ENCODE assay signal across 20 mouse cellular contexts in the genomic region with DNA sequence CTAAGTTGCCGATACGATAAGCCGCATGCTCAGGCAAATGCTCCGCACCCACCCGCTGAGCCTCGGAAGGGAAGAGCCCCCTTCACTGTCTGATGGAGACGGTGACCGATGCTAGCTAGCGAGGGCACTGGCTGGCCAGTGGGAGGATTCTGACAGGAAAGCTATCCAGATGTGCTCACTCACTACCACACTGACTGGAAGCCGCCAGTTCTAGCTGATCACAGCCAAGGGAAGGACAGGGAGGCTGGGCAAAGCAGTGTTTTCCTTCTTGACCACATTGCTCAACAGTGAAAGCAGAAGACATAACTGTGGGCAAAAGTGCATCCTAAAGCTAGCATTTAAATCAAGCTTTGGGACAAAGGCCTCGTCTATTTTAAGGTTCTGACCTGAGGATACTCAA. TPM values are rescaled to one million over a fixed set of nuclear protein-coding genes. Genes with fewer than 3 reads are reported as not detected.
DNase-seq lines count a peak whose midpoint lies in the region; ATAC-seq lines count a peak whose summit lies in the region.
"Had no signal": no experiment of that assay in that cellular context is flagged by ENCODE, and none has a peak within 500 bp of the region (broad histone marks: within the 10 kb centered on the region; RNA-seq: fewer than 3 reads in every experiment).

No protein-coding gene starts in this region.

- 70% methylated on average over 11 of the region's 11 CpGs for WGBS in midbrain, embryonic 11.5 days
- 80% methylated on average over 11 of the region's 11 CpGs for WGBS in midbrain, embryonic 15.5 days
- 65% methylated on average over 11 of the region's 11 CpGs for WGBS in hindbrain, embryonic 10.5 days

- no peaks in the 10 kb centered on the region for H3K27me3 ChIP-seq in midbrain, embryonic 11.5 days (ENCODE audit: control insufficient read depth, insufficient read depth, low read length)
- H3K27me3 ChIP-seq in midbrain, embryonic 15.5 days (replicated peaks), result no peaks in the 10 kb centered on the region
- no peaks in the 10 kb centered on the region for H3K27me3 ChIP-seq in hindbrain, embryonic 10.5 days (ENCODE audit: insufficient read depth, poor library complexity, severe bottlenecking)
- H3K27me3 ChIP-seq: heart, embryonic 15.5 days; hindbrain, embryonic 12.5 days; midbrain, embryonic 12.5 days had no signal

- no peaks in the 10 kb centered on the region for H3K9me3 ChIP-seq in midbrain, embryonic 11.5 days (ENCODE audit: control insufficient read depth, low read length)
- H3K9me3 ChIP-seq in midbrain, embryonic 15.5 days, result no peaks in the 10 kb centered on the region
- H3K9me3 ChIP-seq in hindbrain, embryonic 10.5 days, result 0 out of 2 replicates have a peak, but pooled peaks cover 3% of the 10 kb centered on the region
- H3K9me3 ChIP-seq: embryonic facial prominence, embryonic 10.5 days; heart, embryonic 15.5 days; hindbrain, embryonic 12.5 days; midbrain, embryonic 12.5 days had no signal

- DNase-seq in cerebellum, postnatal 25 days, result peak; percentile 38 to 44
- no peak for DNase-seq in cerebellum, postnatal 10 days
- peak; percentile 77 for DNase-seq in midbrain, embryonic 11.5 days (ENCODE audit: low spot score, missing footprints)
- peak; percentile 42 for DNase-seq in lung, postnatal 14 days
- no peak for DNase-seq in right cerebral cortex, postnatal 25 days
- no peak for DNase-seq in hindbrain, embryonic 10.5 days (ENCODE audit: low spot score)
- DNase-seq: gastrocnemius, adult 2 months; heart, adult 18-20 months; kidney, adult 2 months; kidney, postnatal 14 days; left cerebral cortex, postnatal 4 days; liver; thymus, adult 2 months had no signal

- no peak for ATAC-seq in midbrain, embryonic 11.5 days (ENCODE audit: low FRiP score)
- no peak for ATAC-seq in midbrain, embryonic 15.5 days (replicated peaks)

- H3K4me3 ChIP-seq in midbrain, embryonic 11.5 days (ENCODE audit: low read depth, low read length), result no peak overlapping the region
- no peak overlapping the region for H3K4me3 ChIP-seq in midbrain, embryonic 15.5 days
- H3K4me3 ChIP-seq in hindbrain, embryonic 10.5 days, result no peak overlapping the region
- H3K4me3 ChIP-seq: embryonic facial prominence, embryonic 10.5 days; gastrocnemius, adult 2 months; heart, embryonic 15.5 days; hindbrain, embryonic 12.5 days; layer of hippocampus, adult 2 months; left cerebral cortex, adult 2 months; midbrain, embryonic 12.5 days had no signal

- H3K27ac ChIP-seq in midbrain, embryonic 11.5 days (ENCODE audit: low read depth, low read length), result no peak overlapping the region
- no peak overlapping the region for H3K27ac ChIP-seq in midbrain, embryonic 15.5 days
- no peak overlapping the region for H3K27ac ChIP-seq in hindbrain, embryonic 10.5 days
- H3K27ac ChIP-seq: embryonic facial prominence, embryonic 10.5 days; gastrocnemius, adult 2 months; heart, embryonic 15.5 days; hindbrain, embryonic 12.5 days; layer of hippocampus, adult 2 months; left cerebral cortex, adult 2 months; midbrain, embryonic 12.5 days had no signal

- no peak overlapping the region for H3K9ac ChIP-seq in midbrain, embryonic 11.5 days (ENCODE audit: low read length)
- H3K9ac ChIP-seq in midbrain, embryonic 15.5 days, result no peak overlapping the region
- H3K9ac ChIP-seq: heart, embryonic 15.5 days; hindbrain, embryonic 12.5 days; midbrain, embryonic 12.5 days had no signal

- peaks cover 5% of the 10 kb centered on the region for H3K4me1 ChIP-seq in midbrain, embryonic 11.5 days (ENCODE audit: control insufficient read depth, insufficient read depth, low read length)
- H3K4me1 ChIP-seq in midbrain, embryonic 15.5 days, result peaks cover 13% of the 10 kb centered on the region
- peaks cover 28% of the 10 kb centered on the region for H3K4me1 ChIP-seq in hindbrain, embryonic 10.5 days (replicated peaks)

- no peak overlapping the region for H3K4me2 ChIP-seq in midbrain, embryonic 11.5 days
- no peak overlapping the region for H3K4me2 ChIP-seq in midbrain, embryonic 15.5 days
- H3K4me2 ChIP-seq: heart, embryonic 15.5 days; hindbrain, embryonic 12.5 days; midbrain, embryonic 12.5 days had no signal

- no peaks in the 10 kb centered on the region for H3K36me3 ChIP-seq in midbrain, embryonic 11.5 days (ENCODE audit: control insufficient read depth, insufficient read depth, low read length)
- no peaks in the 10 kb centered on the region for H3K36me3 ChIP-seq in midbrain, embryonic 15.5 days (replicated peaks)
- H3K36me3 ChIP-seq in hindbrain, embryonic 10.5 days, result peaks cover 3% of the 10 kb centered on the region; the same call in 1 of the 2 replicates
- H3K36me3 ChIP-seq: heart, embryonic 15.5 days; hindbrain, embryonic 12.5 days; midbrain, embryonic 12.5 days had no signal

RNA-seq across cellular contexts. Expression of a gene that starts 4.7 kb away (rescaled TPM):
- polyA plus RNA-seq in midbrain, embryonic 11.5 days (2014; fragmentation: Nextera tagmentation; extraction: Ambion mirVana), result 6.7 and 7.4 TPM in 2 replicates
- polyA plus RNA-seq in midbrain, embryonic 15.5 days (2015; fragmentation: Nextera tagmentation; extraction: Ambion mirVana), result 2.1 TPM in 2 replicates
- 7.3 and 10.5 TPM in 2 replicates for polyA plus RNA-seq in hindbrain, embryonic 10.5 days (2016; fragmentation: Nextera tagmentation; extraction: Ambion mirVana)

Comparison
In these comparisons a context has a peak if more than half of its experiments do, and no peak if none do; other contexts are left out.
1. DNase-seq: peak in cerebellum, postnatal 25 days (2 of 2), midbrain, embryonic 11.5 days (single experiment) and lung, postnatal 14 days (single experiment); none in cerebellum, postnatal 10 days (0 of 2), right cerebral cortex, postnatal 25 days (single experiment) and hindbrain, embryonic 10.5 days (single experiment).